Mouse (Mus musculus) hindbrain, embryonic 16.5 days (tissue): Measurements from ENCODE around the gene Clec4b2. TPM values are rescaled to one million over a fixed set of nuclear protein-coding genes. Genes with fewer than 3 reads are reported as not detected.
"Not testable (repeated sequence)": the region's sequence is repeated elsewhere in the genome, so short reads cannot be mapped to it uniquely, and the experiment has no call there.

Experiments used
- ATAC-seq: fragments of 200-750 bp; cut with Nextera tagmentation; 2 replicates; pipeline ENCODE4 v1.8.0; 2017; ENCODE audit warnings: moderate TSS enrichment, moderate library complexity
- H3K27ac ChIP-seq: fragments of 300-500 bp; sonication (generic); 2 replicates; pipeline ENCODE4 v1.5.1; 2014; ENCODE audit warnings: low read depth, mild to moderate bottlenecking, control low read depth, low read length, moderate library complexity
- H3K27me3 ChIP-seq: fragments of 300-500 bp; sonication (generic); replicated peaks from 2 replicates; pipeline ENCODE4 v1.6.1; 2014; ENCODE audit warnings: low read length; ENCODE audit not compliant: control insufficient read depth, insufficient read depth
- H3K36me3 ChIP-seq: fragments of 300-500 bp; sonication (generic); 2 replicates; pipeline ENCODE4 v1.6.1; 2014; ENCODE audit warnings: mild to moderate bottlenecking, low read length, moderate library complexity, mixed read lengths; ENCODE audit not compliant: control insufficient read depth, insufficient read depth
- H3K4me1 ChIP-seq: fragments of 300-500 bp; sonication (generic); 2 replicates; pipeline ENCODE4 v1.6.1; 2014; ENCODE audit warnings: low read depth, low read length; ENCODE audit not compliant: control insufficient read depth, insufficient read depth
- H3K4me2 ChIP-seq: fragments of 300-500 bp; sonication (generic); 2 replicates; pipeline ENCODE4 v1.6.1; 2014; ENCODE audit warnings: mild to moderate bottlenecking, low read length, control low read depth, moderate library complexity
- H3K4me3 ChIP-seq: fragments of 300-500 bp; sonication (generic); 2 replicates; pipeline ENCODE4 v1.5.1; 2014; ENCODE audit warnings: mild to moderate bottlenecking, low read length, control low read depth, moderate library complexity
- H3K9ac ChIP-seq: fragments of 300-500 bp; sonication (generic); 2 replicates; pipeline ENCODE4 v1.6.1; 2014; ENCODE audit warnings: low read depth, mild to moderate bottlenecking, control low read depth, low read length, moderate library complexity
- H3K9me3 ChIP-seq: fragments of 300-500 bp; sonication (generic); 2 replicates; pipeline ENCODE4 v1.6.1; 2014; ENCODE audit warnings: mild to moderate bottlenecking, low read length, moderate library complexity; ENCODE audit not compliant: control insufficient read depth
- WGBS: fragments of 180-500 bp; shearing (Covaris S2); extraction: QIAGEN DNeasy Blood & Tissue Kit; methylation state at CpG from one replicate; pipeline ENCODE4 v1.1.7; 2014; 5-methylcytosine and 5-hydroxymethylcytosine counted together
- polyA plus RNA-seq: library from polyadenylated mRNA; unstranded; fragments of >200 nt; fragmentation: Nextera tagmentation; extraction: Ambion mirVana; gene quantifications from 2 replicates; pipeline ENCODE4 v1.2.1, GENCODE M21; 2015

Gene Clec4b2
- polyA plus RNA-seq, 1 experiment from 2014 or later: not detected

- H3K9ac ChIP-seq, H3K27ac ChIP-seq: not testable (repeated sequence)
Observed at GRCm38 (mm10) chr6:123208077-123208439, 35.4 kb downstream of the Clec4b2 start.

GRCm38 (mm10) chr6:123211726-123212125 is 39.0 kb downstream of the Clec4b2 start:
- Histone ChIP-seq H3K4me3 (no peak overlapping the region), H3K36me3 (no peaks in the 10 kb centered on the region), H3K27ac (no peak overlapping the region), H3K9me3 (no peaks in the 10 kb centered on the region), H3K27me3 (no peaks in the 10 kb centered on the region), H3K9ac (no peak overlapping the region), H3K4me2 (no peak overlapping the region), H3K4me1 (no peaks in the 10 kb centered on the region)
- no peak for ATAC-seq
- WGBS: 85% methylated on average over 1 of the region's 1 CpGs

More at GRCm38 (mm10) chr6:123208077-123208439, 35.4 kb downstream of the Clec4b2 start:
- not testable (repeated sequence) for H3K27me3 ChIP-seq, ATAC-seq, H3K4me1 ChIP-seq, H3K4me3 ChIP-seq, H3K9me3 ChIP-seq, H3K4me2 ChIP-seq, H3K36me3 ChIP-seq

GRCm38 (mm10) chr6:123227519-123228166 is 55.0 kb downstream of the Clec4b2 start:
- Histone ChIP-seq H3K4me2 (no peak overlapping the region), H3K9ac (no peak overlapping the region), H3K9me3 (no peaks in the 10 kb centered on the region), H3K27ac (no peak overlapping the region), H3K4me1 (no peaks in the 10 kb centered on the region), H3K4me3 (no peak overlapping the region), H3K36me3 (no peaks in the 10 kb centered on the region), H3K27me3 (no peaks in the 10 kb centered on the region)
- no peak for ATAC-seq
- WGBS: 78% methylated on average over 2 of the region's 2 CpGs

DNA sequence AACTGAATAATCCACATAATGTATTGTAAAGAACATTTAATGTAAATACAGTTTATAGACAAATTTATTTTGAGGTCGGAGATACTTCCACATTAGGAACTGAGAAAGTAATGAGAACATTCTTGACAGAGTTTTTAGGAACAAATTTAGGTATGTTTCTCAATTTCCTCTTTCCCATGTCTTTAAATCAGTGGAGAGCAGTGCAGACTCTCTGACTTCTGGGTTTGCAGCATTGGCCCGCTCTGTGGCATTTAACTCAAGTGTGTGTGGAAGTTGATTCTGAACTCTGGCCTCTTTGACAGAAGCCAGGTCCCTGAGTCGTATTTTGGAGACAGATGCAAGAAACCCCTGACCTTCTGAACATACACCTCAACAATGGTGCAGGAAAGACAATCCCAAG is 57.0 kb downstream of the Clec4b2 start, which contains the start of gene Clec4n:
TSS of gene Clec4n (plus strand) at position 200 of the 400 bp plus-strand sequence.
- Histone ChIP-seq H3K4me1 (no peaks in the 10 kb centered on the region), H3K4me2 (no peak within 1 kb of the TSS), H3K9me3 (no peaks in the 10 kb centered on the region), H3K9ac (no peak within 1 kb of the TSS), H3K27me3 (no peaks in the 10 kb centered on the region), H3K4me3 (no peak within 1 kb of the TSS), H3K27ac (no peak within 1 kb of the TSS), H3K36me3 (no peaks in the 10 kb centered on the region)
- no peak for ATAC-seq
- WGBS: 74% methylated on average over 3 of the region's 3 CpGs

GRCm38 (mm10) chr6:123231149-123231548 is 58.5 kb downstream of the Clec4b2 start:
- no peak overlapping the region for H3K9ac ChIP-seq
- no peaks in the 10 kb centered on the region for H3K36me3 ChIP-seq
- ATAC-seq: no peak
- no peak overlapping the region for H3K4me2 ChIP-seq
- H3K4me1 ChIP-seq: no peaks in the 10 kb centered on the region
- H3K27me3 ChIP-seq: no peaks in the 10 kb centered on the region
- 68% methylated on average over 2 of the region's 2 CpGs for WGBS
- H3K27ac ChIP-seq: no peak overlapping the region
- no peaks in the 10 kb centered on the region for H3K9me3 ChIP-seq
- H3K4me3 ChIP-seq: no peak overlapping the region

DNA sequence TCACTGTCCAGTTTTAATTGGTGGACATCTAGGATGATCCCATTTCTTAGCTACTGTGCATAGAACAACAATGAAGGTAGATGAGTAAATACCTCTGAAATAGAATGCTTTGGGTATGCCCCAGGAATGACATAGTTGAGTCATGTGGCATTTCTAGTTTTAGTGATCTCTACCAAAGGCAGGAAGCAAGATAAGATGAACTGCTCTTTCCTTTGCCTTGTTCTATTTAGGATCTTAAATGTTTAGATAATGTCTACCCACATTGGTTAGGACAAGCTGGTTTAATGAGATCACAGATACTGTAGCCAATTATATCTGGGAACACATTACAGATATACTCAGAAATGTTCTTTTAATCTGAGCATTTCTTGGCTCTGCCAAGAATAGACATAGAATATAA is 64.9 kb downstream of the Clec4b2 start:
- no peaks in the 10 kb centered on the region for H3K36me3 ChIP-seq
- no peak overlapping the region for H3K4me3 ChIP-seq
- no peak overlapping the region for H3K9ac ChIP-seq
- no peaks in the 10 kb centered on the region for H3K9me3 ChIP-seq
- H3K4me2 ChIP-seq: no peak overlapping the region
- ATAC-seq: no peak
- H3K4me1 ChIP-seq: no peaks in the 10 kb centered on the region
- H3K27ac ChIP-seq: no peak overlapping the region
- H3K27me3 ChIP-seq: no peaks in the 10 kb centered on the region

- 89% methylated on average over 5 of the region's 5 CpGs for WGBS
- no peak overlapping the region for H3K4me2 ChIP-seq
- no peaks in the 10 kb centered on the region for H3K4me1 ChIP-seq
- ATAC-seq: no peak
- H3K4me3 ChIP-seq: no peak overlapping the region
- H3K27me3 ChIP-seq: no peaks in the 10 kb centered on the region
- H3K9me3 ChIP-seq: no peaks in the 10 kb centered on the region
- H3K9ac ChIP-seq: no peak overlapping the region
- H3K27ac ChIP-seq: no peak overlapping the region
- no peaks in the 10 kb centered on the region for H3K36me3 ChIP-seq
Observed at GRCm38 (mm10) chr6:123244201-123244600, 71.5 kb downstream of the Clec4b2 start.

- not testable (repeated sequence) for H3K27ac ChIP-seq, ATAC-seq, H3K4me1 ChIP-seq, H3K9me3 ChIP-seq, H3K9ac ChIP-seq, H3K36me3 ChIP-seq, H3K27me3 ChIP-seq, H3K4me3 ChIP-seq, H3K4me2 ChIP-seq
- WGBS: 83% methylated on average over 2 of the region's 2 CpGs
Observed at GRCm38 (mm10) chr6:123248862-123249261, 76.2 kb downstream of the Clec4b2 start.

DNA sequence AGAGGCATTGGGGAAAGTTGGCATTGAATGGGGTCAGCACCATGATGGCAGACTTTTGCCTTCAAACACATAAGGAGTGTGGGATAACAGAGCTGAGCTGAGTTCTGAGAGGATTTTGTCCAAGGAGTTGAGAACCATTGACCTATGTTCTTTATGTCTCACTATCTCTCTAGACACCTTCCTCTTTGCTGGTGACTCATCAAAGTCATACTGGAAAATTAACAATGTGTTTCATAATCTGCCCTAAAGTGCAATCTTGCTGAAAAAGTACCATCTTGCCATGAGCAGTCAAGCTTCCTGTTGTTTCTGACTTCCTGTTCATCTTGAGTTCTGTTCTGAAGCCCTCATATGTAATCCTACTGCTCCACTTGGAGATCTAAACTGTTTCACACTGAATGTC is 80.0 kb downstream of the Clec4b2 start:
- H3K27ac ChIP-seq: no peak overlapping the region
- no peak for ATAC-seq
- no peak overlapping the region for H3K9ac ChIP-seq
- no peaks in the 10 kb centered on the region; the same call in 1 of the 2 replicates for H3K9me3 ChIP-seq
- H3K4me3 ChIP-seq: no peak overlapping the region
- H3K36me3 ChIP-seq: no peaks in the 10 kb centered on the region
- no peaks in the 10 kb centered on the region for H3K4me1 ChIP-seq
- no peaks in the 10 kb centered on the region for H3K27me3 ChIP-seq
- no peak overlapping the region for H3K4me2 ChIP-seq
